Mouse (Mus musculus) heart, adult 2 months (tissue): ENCODE results near the gene Sobp.

Experiments used
- CTCF ChIP-seq: fragments of 200-600 bp; IDR thresholded peaks from 2 replicates; pipeline ENCODE4 v1.8.1; 2022; ENCODE audit warnings: antibody characterized with exemption, mild to moderate bottlenecking, moderate library complexity
- EP300 ChIP-seq: fragments of 200-500 bp; IDR thresholded peaks from 2 replicates; pipeline ENCODE4 v1.6.1; 2011; ENCODE audit warnings: low read depth, low read length, control low read depth; ENCODE audit not compliant: insufficient read depth
- POLR2A ChIP-seq: fragments of 200-500 bp; IDR thresholded peaks from 2 replicates; pipeline ENCODE4 v1.6.1; 2011; ENCODE audit warnings: mild to moderate bottlenecking, low read depth, low read length, control low read depth; ENCODE audit not compliant: insufficient read depth

DNA sequence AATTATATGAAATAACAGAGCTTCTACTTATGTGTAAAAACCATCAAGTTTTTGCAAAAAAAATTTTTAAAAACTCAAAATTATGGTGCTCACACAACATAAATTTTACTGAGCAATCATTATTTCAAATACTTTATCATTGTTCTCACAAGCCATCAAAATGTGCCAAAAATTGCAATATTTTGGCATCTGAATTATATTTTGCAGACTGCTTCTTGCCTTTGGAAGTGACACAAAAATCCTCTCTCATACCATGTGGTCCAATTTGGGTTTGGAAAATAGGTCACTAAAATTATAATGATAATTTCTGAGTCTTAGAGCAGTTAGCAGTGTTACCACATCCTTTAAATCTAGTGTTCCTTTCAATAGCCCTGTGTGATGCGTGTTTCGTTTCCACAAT is 9.9 kb downstream of the Sobp start:
- TF ChIP-seq CTCF (no peak), POLR2A (no peak), EP300 (no peak)
